Mouse (Mus musculus) intestine, embryonic 15.5 days (tissue): Measurements from ENCODE around the gene Asxl2. TPM values are rescaled to one million over a fixed set of nuclear protein-coding genes. Genes with fewer than 3 reads are reported as not detected.
"Not testable (repeated sequence)": the region's sequence is repeated elsewhere in the genome, so short reads cannot be mapped to it uniquely, and the experiment has no call there.

Experiments
- ATAC-seq: fragments of 200-750 bp; cut with Nextera tagmentation; 2 replicates; pipeline ENCODE4 v1.8.0; 2017; ENCODE audit warnings: moderate TSS enrichment, moderate library complexity
- H3K27ac ChIP-seq: fragments of 300-500 bp; sonication (generic); 2 replicates; pipeline ENCODE4 v1.5.1; 2015; ENCODE audit warnings: mild to moderate bottlenecking, inconsistent platforms
- H3K27me3 ChIP-seq: fragments of 300-500 bp; sonication (generic); replicated peaks from 2 replicates; pipeline ENCODE4 v1.6.1; 2015; ENCODE audit warnings: inconsistent platforms
- H3K36me3 ChIP-seq: fragments of 300-500 bp; sonication (generic); 2 replicates; pipeline ENCODE4 v1.6.1; 2015; ENCODE audit warnings: inconsistent platforms
- H3K4me1 ChIP-seq: fragments of 300-500 bp; sonication (generic); replicated peaks from 2 replicates; pipeline ENCODE4 v1.6.1; 2015; ENCODE audit warnings: inconsistent platforms
- H3K4me2 ChIP-seq: fragments of 300-500 bp; sonication (generic); replicated peaks from 2 replicates; pipeline ENCODE4 v1.6.1; 2015; ENCODE audit warnings: mild to moderate bottlenecking, inconsistent platforms
- H3K4me3 ChIP-seq: fragments of 300-500 bp; sonication (generic); replicated peaks from 2 replicates; pipeline ENCODE4 v1.5.1; 2015; ENCODE audit warnings: inconsistent platforms
- H3K9ac ChIP-seq: fragments of 300-500 bp; sonication (generic); 2 replicates; pipeline ENCODE4 v1.6.1; 2015; ENCODE audit warnings: inconsistent platforms
- H3K9me3 ChIP-seq: fragments of 300-500 bp; sonication (generic); 2 replicates; pipeline ENCODE4 v1.6.1; 2016; ENCODE audit warnings: inconsistent platforms
- WGBS: fragments of 180-500 bp; shearing (Covaris S2); methylation state at CpG from one replicate; pipeline ENCODE4 v1.1.7; 2015; 5-methylcytosine and 5-hydroxymethylcytosine counted together
- polyA plus RNA-seq: library from polyadenylated mRNA; unstranded; fragments of >200 nt; fragmentation: Nextera tagmentation; extraction: Ambion mirVana; gene quantifications from 2 replicates; pipeline ENCODE4 v1.2.1, GENCODE M21; 2015

Asxl2 gene
- polyA plus RNA-seq, 1 experiment from 2014 or later, result 18.6 TPM

GRCm38 (mm10) chr12:3405662-3406061, 21.0 kb upstream of the Asxl2 start:
- not testable (repeated sequence) for H3K9ac ChIP-seq, ATAC-seq, H3K27me3 ChIP-seq, H3K9me3 ChIP-seq, H3K27ac ChIP-seq, H3K4me3 ChIP-seq, H3K4me2 ChIP-seq, H3K36me3 ChIP-seq, H3K4me1 ChIP-seq
- WGBS, result 88% methylated on average over 3 of the region's 3 CpGs

DNA sequence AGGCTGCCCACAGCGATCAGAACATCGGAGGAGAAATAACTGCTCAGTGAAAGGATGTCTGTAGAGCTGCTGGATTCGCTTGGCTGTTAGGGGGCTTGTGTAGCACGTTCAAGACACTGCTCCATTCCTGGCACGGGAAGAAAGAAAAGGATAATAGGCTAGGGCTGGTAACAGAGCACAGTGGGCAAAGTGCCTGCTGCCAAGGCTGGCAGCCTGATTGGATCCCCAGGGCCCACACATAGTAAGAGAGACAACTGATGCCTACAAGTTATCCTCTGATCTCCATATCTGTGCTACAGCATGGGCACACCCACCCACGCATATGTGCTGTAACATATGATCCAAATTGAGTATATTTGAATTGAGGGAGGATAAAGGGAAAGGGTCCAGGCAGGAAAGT, 20.1 kb upstream of the Asxl2 start:
- Histone ChIP-seq H3K4me3 (no peak overlapping the region), H3K9ac (no peak overlapping the region), H3K27me3 (no peaks in the 10 kb centered on the region), H3K4me2 (no peak overlapping the region), H3K9me3 (no peaks in the 10 kb centered on the region), H3K27ac (no peak overlapping the region), H3K4me1 (no peaks in the 10 kb centered on the region), H3K36me3 (no peaks in the 10 kb centered on the region)
- no peak for ATAC-seq
- WGBS, result 94% methylated on average over 6 of the region's 6 CpGs

GRCm38 (mm10) chr12:3414956-3415355, 11.7 kb upstream of the Asxl2 start:
- Histone ChIP-seq H3K27me3 (no peaks in the 10 kb centered on the region), H3K4me3 (no peak overlapping the region), H3K4me1 (no peaks in the 10 kb centered on the region), H3K27ac (no peak overlapping the region), H3K4me2 (no peak overlapping the region), H3K9me3 (no peaks in the 10 kb centered on the region), H3K9ac (no peak overlapping the region), H3K36me3 (no peaks in the 10 kb centered on the region)
- 95% methylated on average over 4 of the region's 4 CpGs for WGBS
- no peak for ATAC-seq

DNA sequence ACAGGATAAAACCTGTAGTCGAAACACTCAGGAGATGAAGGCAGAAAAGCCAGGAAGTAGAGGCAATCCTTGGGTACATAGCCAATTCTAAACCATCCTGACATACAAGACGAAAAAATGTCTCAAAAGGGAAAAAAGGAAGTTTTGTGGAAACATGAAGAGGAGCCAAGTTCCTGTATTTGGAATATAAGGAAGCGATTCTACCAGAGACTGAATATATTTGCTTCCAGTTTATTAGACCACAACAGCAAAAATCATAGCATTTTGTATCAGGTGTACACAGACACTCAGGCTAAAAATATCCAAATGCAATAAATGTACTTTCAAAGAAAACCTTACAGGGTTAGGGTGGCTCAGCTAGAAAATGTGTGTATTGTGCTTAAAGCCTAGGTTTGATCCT, 7.9 kb upstream of the Asxl2 start:
- ATAC-seq, result no peak
- peaks cover 4% of the 10 kb centered on the region; the same call in 1 of the 2 replicates for H3K36me3 ChIP-seq
- no peak overlapping the region for H3K27ac ChIP-seq
- no peaks in the 10 kb centered on the region for H3K4me1 ChIP-seq
- H3K27me3 ChIP-seq, result no peaks in the 10 kb centered on the region
- H3K9me3 ChIP-seq, result no peaks in the 10 kb centered on the region
- H3K4me3 ChIP-seq, result no peak overlapping the region
- no peak overlapping the region for H3K9ac ChIP-seq
- WGBS, result 90% methylated on average over 3 of the region's 3 CpGs
- H3K4me2 ChIP-seq, result no peak overlapping the region

DNA sequence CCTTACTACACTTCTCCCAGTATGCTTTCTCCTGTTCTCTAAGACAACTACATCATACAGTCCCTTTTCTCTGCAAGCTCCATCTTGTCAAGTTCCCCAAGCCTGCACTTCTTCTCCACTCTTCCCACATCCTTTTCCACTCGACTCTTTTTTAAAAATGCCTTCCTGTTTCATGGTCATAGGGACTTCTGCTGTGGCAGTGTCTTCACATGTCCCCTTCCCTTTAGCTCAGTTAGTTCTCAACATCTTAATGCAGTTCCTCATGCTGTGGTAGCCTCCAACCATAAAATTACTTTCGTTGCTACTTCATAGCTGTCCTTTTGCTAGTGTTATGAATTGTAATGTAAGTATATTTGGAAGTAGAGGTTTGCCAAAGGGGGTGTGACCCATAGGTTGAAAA, 6.1 kb upstream of the Asxl2 start:
- WGBS, result 83% methylated on average over 2 of the region's 2 CpGs
- Histone ChIP-seq H3K4me3 (no peak overlapping the region), H3K9me3 (no peaks in the 10 kb centered on the region), H3K4me1 (peaks cover 5% of the 10 kb centered on the region; the same call in 1 of the 2 replicates), H3K36me3 (peaks cover 4% of the 10 kb centered on the region; the same call in 1 of the 2 replicates), H3K4me2 (no peak overlapping the region), H3K27me3 (no peaks in the 10 kb centered on the region), H3K27ac (no peak overlapping the region), H3K9ac (no peak overlapping the region)
- ATAC-seq, result no peak

DNA sequence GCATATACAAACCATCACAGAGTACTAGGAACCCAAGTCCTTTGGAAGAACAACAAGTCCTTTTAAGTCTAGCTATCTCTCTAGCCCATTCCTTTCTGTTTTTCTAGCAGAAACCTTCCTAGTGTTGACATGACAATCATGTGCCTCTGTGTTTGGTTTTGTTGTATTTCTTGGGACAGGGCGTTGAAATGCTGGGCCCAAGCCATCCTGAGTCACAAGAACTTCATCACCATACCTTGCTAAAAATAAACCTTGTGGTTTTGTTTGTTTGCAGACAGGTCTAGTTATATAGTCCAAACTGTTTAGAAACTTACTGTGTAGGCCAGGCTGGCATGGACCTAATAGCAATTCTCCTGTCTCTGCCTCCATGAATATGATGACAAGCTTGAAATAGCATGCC, 3.9 kb upstream of the Asxl2 start:
- no peak overlapping the region for H3K4me3 ChIP-seq
- 87% methylated on average over 1 of the region's 1 CpGs for WGBS
- H3K27ac ChIP-seq, result no peak overlapping the region
- no peak overlapping the region for H3K4me2 ChIP-seq
- no peaks in the 10 kb centered on the region for H3K9me3 ChIP-seq
- H3K4me1 ChIP-seq, result peaks cover 5% of the 10 kb centered on the region; the same call in 1 of the 2 replicates
- no peaks in the 10 kb centered on the region for H3K27me3 ChIP-seq
- H3K9ac ChIP-seq, result no peak overlapping the region
- H3K36me3 ChIP-seq, result peaks cover 4% of the 10 kb centered on the region; the same call in 1 of the 2 replicates
- no peak for ATAC-seq

GRCm38 (mm10) chr12:3424179-3424578, 2.5 kb upstream of the Asxl2 start:
- Histone ChIP-seq H3K27ac (no peak overlapping the region), H3K36me3 (peaks cover 4% of the 10 kb centered on the region; the same call in 1 of the 2 replicates), H3K4me2 (no peak overlapping the region), H3K27me3 (no peaks in the 10 kb centered on the region), H3K4me1 (peaks cover 5% of the 10 kb centered on the region; the same call in 1 of the 2 replicates), H3K9ac (no peak overlapping the region), H3K9me3 (no peaks in the 10 kb centered on the region), H3K4me3 (no peak overlapping the region)
- ATAC-seq, result no peak
- 73% methylated on average over 2 of the region's 2 CpGs for WGBS

DNA sequence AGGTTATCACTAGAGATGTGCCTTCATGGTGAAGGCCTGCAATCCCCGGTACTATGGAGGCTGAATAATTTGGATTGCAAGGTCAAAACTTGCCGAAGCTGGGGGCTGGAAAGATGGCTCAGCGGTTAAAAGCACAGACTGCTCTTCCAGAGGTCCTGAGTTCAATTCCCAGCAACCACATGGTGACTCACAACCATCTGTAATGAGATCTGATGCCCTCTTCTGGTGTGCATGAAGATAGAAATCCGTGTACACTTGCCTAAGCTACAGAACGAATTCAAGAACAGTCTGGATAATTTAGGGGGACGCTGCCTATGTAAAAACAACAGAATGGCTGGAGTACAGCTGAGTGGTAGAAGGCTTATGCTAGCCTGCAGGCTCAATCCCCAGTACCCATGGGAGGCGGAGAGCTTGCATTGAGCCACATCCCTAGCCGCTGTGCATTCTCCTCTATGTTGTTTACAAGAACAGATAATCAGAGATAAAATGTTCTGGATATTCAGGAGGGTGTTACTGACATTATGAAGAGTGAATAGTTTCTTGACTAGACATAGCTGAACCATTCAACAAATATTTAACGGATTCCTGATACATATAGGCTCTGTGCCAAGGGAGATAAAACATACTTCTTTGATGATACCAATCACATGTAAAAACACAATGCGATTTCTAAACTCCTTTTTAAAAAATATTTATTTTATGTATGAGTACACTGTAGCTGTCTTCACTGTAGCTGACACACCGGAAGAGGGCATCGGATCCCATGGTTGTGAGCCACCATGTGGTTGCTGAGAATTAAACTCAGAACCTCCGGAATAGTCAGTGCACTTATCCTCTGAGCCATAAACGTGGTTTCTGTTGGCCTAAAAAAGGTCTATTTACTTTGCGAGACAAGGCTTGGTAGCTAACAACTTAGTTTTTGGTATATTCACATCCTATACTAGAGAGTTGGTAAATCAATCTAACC, 999 bp upstream of the Asxl2 start:
- peaks cover 5% of the 10 kb centered on the region; the same call in 1 of the 2 replicates for H3K4me1 ChIP-seq
- H3K4me2 ChIP-seq, result peak overlapping the region; percentile 61
- peak overlapping the region; percentile 68 for H3K4me3 ChIP-seq
- ATAC-seq, result peak; percentile 56
- 36% methylated on average over 15 of the region's 15 CpGs for WGBS
- no peaks in the 10 kb centered on the region for H3K9me3 ChIP-seq
- peak overlapping the region; percentile 85 for H3K27ac ChIP-seq
- peaks cover 4% of the 10 kb centered on the region; the same call in 1 of the 2 replicates for H3K36me3 ChIP-seq
- H3K9ac ChIP-seq, result peak overlapping the region; percentile 39
- H3K27me3 ChIP-seq, result no peaks in the 10 kb centered on the region

DNA sequence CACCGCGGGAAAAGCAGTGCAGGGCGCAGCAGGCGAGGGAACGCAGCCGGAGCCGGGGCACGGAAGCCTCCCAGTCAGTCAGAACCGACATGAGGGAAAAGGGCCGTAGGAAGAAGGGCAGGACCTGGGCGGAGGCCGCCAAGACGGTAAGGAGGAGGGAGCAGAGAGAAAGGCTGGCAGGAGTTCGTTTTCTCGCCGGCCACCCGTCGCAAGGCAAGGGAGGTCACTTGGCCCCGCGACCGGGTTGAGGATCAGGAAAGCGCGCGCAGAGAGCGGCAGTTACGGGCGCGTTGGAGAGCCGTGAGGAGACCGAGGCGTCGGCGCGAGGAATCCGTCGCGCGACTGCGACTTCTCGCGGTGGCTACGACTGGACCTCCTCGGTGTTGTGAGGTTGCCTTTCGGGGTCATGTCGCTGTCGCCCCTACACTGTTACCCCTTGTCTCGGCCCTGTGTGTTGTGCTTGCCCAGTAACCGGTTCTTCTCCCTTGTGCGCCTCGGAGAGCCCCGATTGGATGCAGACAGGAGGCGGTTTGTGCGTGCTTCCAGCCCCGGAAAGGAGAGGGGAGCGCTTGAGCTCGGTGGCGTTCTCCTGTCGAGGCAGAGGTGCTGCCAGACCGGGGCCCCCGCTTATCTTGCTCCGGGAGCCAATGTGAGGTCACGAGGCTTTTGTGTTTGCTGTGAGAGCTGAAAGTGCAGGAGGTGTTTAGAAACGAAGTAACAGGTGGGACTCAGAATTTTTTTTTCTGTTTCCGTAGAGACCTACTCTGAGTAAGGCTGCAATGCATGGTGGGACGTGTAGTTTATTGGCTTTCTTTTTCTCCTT, 621 bp downstream of the Asxl2 start:
- Histone ChIP-seq H3K4me3 (peak overlapping the region; percentile 68), H3K4me2 (peak overlapping the region; percentile 47), H3K9ac (peak overlapping the region; percentile 83), H3K27me3 (no peaks in the 10 kb centered on the region), H3K9me3 (no peaks in the 10 kb centered on the region), H3K4me1 (peaks cover 5% of the 10 kb centered on the region; the same call in 1 of the 2 replicates), H3K27ac (peak overlapping the region; percentile 97), H3K36me3 (no peaks in the 10 kb centered on the region)
- ATAC-seq, result peak; percentile 69
- under 1% methylated on average over 65 of the region's 65 CpGs for WGBS

DNA sequence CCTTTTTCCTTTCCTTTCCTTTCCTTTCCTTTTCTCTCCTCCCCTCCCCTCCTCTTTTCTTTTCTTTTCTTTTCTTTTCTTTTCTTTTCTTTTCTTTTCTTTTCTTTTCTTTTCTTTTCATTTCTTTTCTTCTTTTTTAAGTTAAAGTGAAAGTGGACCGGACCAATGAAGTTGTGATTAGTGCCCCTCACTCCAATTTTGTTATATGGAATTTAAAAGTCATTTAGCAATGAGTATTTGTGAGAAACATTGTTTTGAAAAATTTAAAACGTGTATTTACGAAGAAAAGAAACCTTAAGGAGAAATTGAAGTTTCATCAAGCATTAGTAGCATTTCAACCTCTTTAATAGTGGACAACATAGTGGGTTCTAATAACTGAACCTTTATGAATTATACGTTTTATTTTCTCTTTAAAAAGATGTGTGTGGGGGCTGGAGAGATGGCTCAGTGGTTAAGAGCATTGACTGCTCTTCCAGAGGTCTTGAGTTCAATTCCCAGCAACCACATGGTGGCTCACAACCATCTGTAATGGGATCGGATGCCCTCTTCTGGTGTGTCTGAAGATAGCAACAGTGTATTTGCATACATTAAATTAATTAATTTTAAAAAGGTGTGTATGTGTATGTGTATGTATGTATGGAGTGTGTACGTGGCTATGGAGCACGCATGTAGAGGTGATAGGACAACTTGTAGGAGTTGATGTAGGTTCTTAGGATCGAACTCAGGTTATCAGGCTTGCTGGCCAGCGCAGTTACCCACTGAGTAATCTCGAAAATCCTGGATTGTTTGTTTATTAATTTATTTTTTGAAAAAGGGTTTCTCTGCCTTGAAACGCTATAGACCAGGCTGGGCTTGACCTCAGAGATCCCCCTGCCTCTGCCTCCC, 1.5 kb downstream of the Asxl2 start:
- ATAC-seq, result no peak
- Histone ChIP-seq H3K36me3 (no peaks in the 10 kb centered on the region), H3K27me3 (no peaks in the 10 kb centered on the region), H3K9me3 (no peaks in the 10 kb centered on the region), H3K4me2 (peak overlapping the region; percentile 47), H3K4me3 (peak overlapping the region; percentile 68), H3K9ac (peak overlapping the region; percentile 83; the same call in 1 of the 2 replicates), H3K27ac (peak overlapping the region; percentile 97; the same call in 1 of the 2 replicates), H3K4me1 (peaks cover 5% of the 10 kb centered on the region; the same call in 1 of the 2 replicates)
- 65% methylated on average over 11 of the region's 11 CpGs for WGBS

DNA sequence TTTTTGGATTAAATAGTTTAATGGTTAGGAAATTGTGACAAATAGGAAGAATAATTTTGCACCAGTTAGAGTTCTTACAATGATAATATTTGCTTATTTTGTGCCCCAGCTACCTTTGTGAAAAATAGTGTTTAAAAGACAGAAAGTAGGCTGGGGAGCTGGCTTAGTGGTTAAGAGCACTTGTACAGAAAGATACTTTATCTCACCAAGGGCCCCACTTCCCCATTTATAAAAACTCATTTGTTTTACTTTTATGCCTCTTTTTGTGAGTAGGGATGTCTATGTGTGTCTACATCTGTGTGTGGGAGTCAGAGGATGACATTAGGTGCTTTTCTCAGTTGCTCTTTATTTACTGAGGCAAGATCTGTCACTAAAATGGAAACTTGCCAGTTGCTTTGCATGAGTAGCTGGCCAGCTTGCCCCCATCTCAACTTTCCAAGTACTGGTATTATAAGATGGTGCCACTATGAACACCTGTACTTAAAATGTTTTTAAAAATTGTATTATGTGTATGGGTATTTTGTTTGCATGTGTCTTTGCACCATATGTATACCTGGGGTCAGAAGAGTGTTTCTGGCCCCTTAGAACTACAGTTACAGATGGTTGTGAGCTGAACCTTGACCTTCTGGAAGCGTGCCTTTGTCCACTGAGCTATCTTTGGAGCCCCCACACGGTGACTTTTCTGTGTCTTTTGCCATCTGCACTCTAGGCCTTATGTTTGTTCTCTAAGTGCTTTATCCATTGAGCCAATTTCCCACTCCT, 3.2 kb downstream of the Asxl2 start:
- no peak for ATAC-seq
- no peak overlapping the region for H3K9ac ChIP-seq
- H3K27me3 ChIP-seq, result no peaks in the 10 kb centered on the region
- WGBS, result 75% methylated on average over 2 of the region's 2 CpGs
- H3K4me2 ChIP-seq, result no peak overlapping the region
- no peak overlapping the region for H3K27ac ChIP-seq
- H3K4me1 ChIP-seq, result no peaks in the 10 kb centered on the region; the same call in 1 of the 2 replicates
- H3K9me3 ChIP-seq, result no peaks in the 10 kb centered on the region
- no peak overlapping the region for H3K4me3 ChIP-seq
- H3K36me3 ChIP-seq, result no peaks in the 10 kb centered on the region
